In the genomic region with DNA sequence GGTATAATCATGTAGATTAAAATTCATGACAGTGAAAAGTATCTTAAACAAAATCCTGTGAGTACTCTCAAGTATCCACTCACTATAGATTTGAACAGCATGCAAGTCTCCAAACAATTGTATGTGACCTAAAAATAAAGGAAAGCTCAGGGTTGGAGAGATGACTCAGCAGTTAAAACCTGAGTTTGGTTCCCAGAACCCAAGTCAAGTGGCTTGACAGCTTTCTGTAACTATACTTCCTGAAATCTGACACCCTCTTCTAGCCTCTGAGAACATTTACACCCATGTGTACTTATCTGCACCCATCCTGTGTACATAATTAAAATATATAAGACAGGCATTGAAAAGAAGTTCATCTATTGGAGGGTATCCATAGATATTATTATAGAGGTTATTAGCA, we compare ENCODE assay signal across 31 mouse cellular contexts.
DNase-seq lines count a peak whose midpoint lies in the region; ATAC-seq and TF ChIP-seq lines count a peak whose summit lies in the region.
"Had no signal": no experiment of that assay in that cellular context is flagged by ENCODE, and none has a peak within 500 bp of the region (broad histone marks: within the 10 kb centered on the region; RNA-seq: fewer than 3 reads in every experiment).

No protein-coding gene starts in this region.

- no peaks in the 10 kb centered on the region for H3K9me3 ChIP-seq in lung, embryonic 15.5 days
- no peaks in the 10 kb centered on the region for H3K9me3 ChIP-seq in CH12.LX (replicated peaks; ENCODE audit: low read length)
- H3K9me3 ChIP-seq: embryonic facial prominence, embryonic 10.5 days; embryonic facial prominence, embryonic 15.5 days; forebrain, embryonic 12.5 days; heart, embryonic 13.5 days; liver, embryonic 15.5 days; midbrain, embryonic 10.5 days; neural tube, embryonic 12.5 days had no signal

- H3K9ac ChIP-seq in lung, embryonic 15.5 days: no peak overlapping the region
- H3K9ac ChIP-seq in CH12.LX (ENCODE audit: insufficient read depth, low read depth): no peak overlapping the region
- H3K9ac ChIP-seq: embryonic facial prominence, embryonic 15.5 days; forebrain, embryonic 12.5 days; forebrain, postnatal 0 days; heart, embryonic 13.5 days; hindbrain, embryonic 13.5 days; limb, embryonic 12.5 days; liver, embryonic 15.5 days; neural tube, embryonic 12.5 days had no signal

- H3K4me1 ChIP-seq in lung, embryonic 15.5 days: no peaks in the 10 kb centered on the region
- no peaks in the 10 kb centered on the region for H3K4me1 ChIP-seq in lung, adult 2 months (ENCODE audit: control insufficient read depth, insufficient read depth, low read length)
- peaks cover 2 to 10% of the 10 kb centered on the region in 2 experiments; a peak in 2 of 4 replicates for H3K4me1 ChIP-seq in CH12.LX (ENCODE audit: control insufficient read depth in 1 of 2, insufficient read depth in 2 of 2)
- H3K4me1 ChIP-seq: embryonic facial prominence, embryonic 10.5 days; embryonic facial prominence, embryonic 15.5 days; forebrain, embryonic 12.5 days; heart, embryonic 13.5 days; hindbrain, embryonic 13.5 days; limb, embryonic 12.5 days; liver, embryonic 15.5 days; neural tube, embryonic 12.5 days had no signal

- no peaks in the 10 kb centered on the region for H3K27me3 ChIP-seq in lung, embryonic 15.5 days
- H3K27me3 ChIP-seq in CH12.LX (replicated peaks): no peaks in the 10 kb centered on the region
- H3K27me3 ChIP-seq: embryonic facial prominence, embryonic 15.5 days; forebrain, embryonic 12.5 days; heart, embryonic 13.5 days; hindbrain, embryonic 13.5 days; limb, embryonic 12.5 days; liver, embryonic 15.5 days; neural tube, embryonic 12.5 days; Patski had no signal

- H3K79me2 ChIP-seq in CH12.LX (replicated peaks; ENCODE audit: control insufficient read depth, extremely low read depth, insufficient read depth, poor library complexity, severe bottlenecking): no peaks in the 10 kb centered on the region

- H3K4me3 ChIP-seq in lung, embryonic 15.5 days: no peak overlapping the region
- H3K4me3 ChIP-seq in lung, adult 2 months (replicated peaks; ENCODE audit: extremely low read depth, low read depth, low read length): no peak overlapping the region
- no peak overlapping the region for H3K4me3 ChIP-seq in CH12.LX (replicated peaks in 1 of 3; ENCODE audit: low read depth in 2 of 3, low read length in 2 of 3, poor library complexity in 1 of 3)
- H3K4me3 ChIP-seq: embryonic facial prominence, embryonic 10.5 days; embryonic facial prominence, embryonic 15.5 days; forebrain, embryonic 12.5 days; heart, embryonic 13.5 days; hindbrain, embryonic 13.5 days; limb, embryonic 12.5 days; liver, embryonic 15.5 days; midbrain, embryonic 10.5 days; myocyte; neural tube, embryonic 12.5 days had no signal

- dilution Hi-C loops in CH12.LX (cut with MboI; ENCODE audit: extremely low pct_ligation_motif_present, extremely low pct_unique_long_range_greater_than_20kb, low sequenced_read_pairs): no loop called here

- no peak for TF ChIP-seq CTCF in lung, adult 2 months (IDR thresholded peaks at IDR 0.05; ENCODE audit: insufficient read depth, low read length)
- no peak for TF ChIP-seq CTCF in CH12.LX (conservative IDR thresholded peaks at IDR 0.05 in 1 of 2, IDR thresholded peaks at IDR 0.05 in 1 of 2; ENCODE audit: low read depth in 2 of 2, low read length in 2 of 2)

- TF ChIP-seq RAD21 in CH12.LX (IDR thresholded peaks at IDR 0.05; ENCODE audit: low read depth, low read length): no peak

- TF ChIP-seq POLR2A in lung, adult 2 months (IDR thresholded peaks at IDR 0.05; ENCODE audit: borderline replicate concordance, extremely low read depth, low read depth, low read length): no peak
- no peak for TF ChIP-seq POLR2A in CH12.LX (IDR thresholded peaks at IDR 0.05; ENCODE audit: low read depth, low read length)

- no peak overlapping the region for H3K27ac ChIP-seq in lung, embryonic 15.5 days
- H3K27ac ChIP-seq in CH12.LX (ENCODE audit: insufficient read depth, low read depth): no peak overlapping the region
- H3K27ac ChIP-seq: embryonic facial prominence, embryonic 10.5 days; embryonic facial prominence, embryonic 15.5 days; forebrain, embryonic 12.5 days; heart, embryonic 13.5 days; hindbrain, embryonic 13.5 days; kidney, postnatal 0 days; limb, embryonic 12.5 days; liver, embryonic 15.5 days; midbrain, embryonic 10.5 days; neural tube, embryonic 12.5 days had no signal

- ATAC-seq in lung, embryonic 15.5 days (ENCODE audit: borderline replicate concordance, extremely low read depth, low FRiP score, low TSS enrichment): 0 out of 2 replicates have a peak, but pooled peaks have one; percentile 31
- peak; percentile 50; the same call in 1 of the 2 replicates for ATAC-seq in megakaryocyte progenitor cell, adult 5-6 weeks (replicated peaks; ENCODE audit: poor library complexity)
- ATAC-seq: forebrain, postnatal 0 days; intestine, embryonic 16.5 days; Patski had no signal

- H3K4me2 ChIP-seq in lung, embryonic 15.5 days: no peak overlapping the region
- no peak overlapping the region for H3K4me2 ChIP-seq in CH12.LX (ENCODE audit: insufficient read depth, low read depth, poor library complexity, severe bottlenecking)
- H3K4me2 ChIP-seq: embryonic facial prominence, embryonic 15.5 days; forebrain, embryonic 12.5 days; heart, embryonic 13.5 days; hindbrain, embryonic 13.5 days; limb, embryonic 12.5 days; liver, embryonic 15.5 days; neural tube, embryonic 12.5 days had no signal

- in situ Hi-C loops in CH12.LX (cut with MboI; ENCODE audit: low pct_ligation_motif_present, low pct_unique_long_range_greater_than_20kb, low sequenced_read_pairs): no loop called here

- no peak for TF ChIP-seq EP300 in CH12.LX (IDR thresholded peaks at IDR 0.05; ENCODE audit: low read length)

- H3K36me3 ChIP-seq in lung, embryonic 15.5 days: no peaks in the 10 kb centered on the region
- H3K36me3 ChIP-seq in CH12.LX (replicated peaks in 1 of 2; ENCODE audit: control insufficient read depth in 1 of 2, insufficient read depth in 1 of 2, low read length in 1 of 2): no peaks in the 10 kb centered on the region
- H3K36me3 ChIP-seq: embryonic facial prominence, embryonic 10.5 days; embryonic facial prominence, embryonic 15.5 days; forebrain, embryonic 12.5 days; heart, embryonic 13.5 days; hindbrain, embryonic 13.5 days; limb, embryonic 12.5 days; liver, embryonic 15.5 days; midbrain, embryonic 10.5 days; neural tube, embryonic 12.5 days had no signal

- DNase-seq in lung, adult 2 months: no peak
- DNase-seq in CH12.LX (ENCODE audit: extremely low read depth) (peak; percentile 27), R1 (ENCODE audit: low read depth, low spot score) (peak; percentile 3)
- DNase-seq in kidney, postnatal 10 days: no peak
- DNase-seq in adrenal gland, postnatal 10 days: no peak
- DNase-seq: adrenal gland, postnatal 25 days; cerebellum, adult 18-20 months; cerebellum, postnatal 10 days; gastrocnemius, postnatal 10 days; heart, postnatal 14 days; kidney, adult 8-10 months; layer of hippocampus, adult 9-11 months; right cerebral cortex, adult 18-20 months; spleen, adult 18-20 months; thymus, postnatal 25 days had no signal

TF ChIP-seq in CH12.LX, 34 proteins besides CTCF, POLR2A, EP300 and RAD21:
- TF ChIP-seq CHD2 (IDR thresholded peaks at IDR 0.05; ENCODE audit: low read length): no peak
- peak; percentile 76; the same call in 1 of the 2 replicates for TF ChIP-seq MAFK (IDR thresholded peaks at IDR 0.05; ENCODE audit: insufficient replicate concordance, low read length)
- TF ChIP-seq E2F4 (IDR thresholded peaks at IDR 0.05; ENCODE audit: insufficient replicate concordance, low read depth, low read length): no peak
- TF ChIP-seq POLR2AphosphoS2 (IDR thresholded peaks at IDR 0.05; ENCODE audit: low read depth, low read length): no peak
TF ChIP-seq in CH12.LX: peak in this region for 1.

Comparison
In these comparisons a context has a peak if more than half of its experiments do, and no peak if none do; other contexts are left out.
1. DNase-seq: peak in CH12.LX (single experiment) and R1 (single experiment); none in lung, adult 2 months (single experiment), kidney, postnatal 10 days (single experiment) and adrenal gland, postnatal 10 days (single experiment).